Mouse (Mus musculus) myocyte (in vitro differentiated cells): ENCODE data around the gene Cacna1s. TPM values are rescaled to one million over a fixed set of nuclear protein-coding genes. Genes with fewer than 3 reads are reported as not detected.

Experiments used
- H3K27me3 ChIP-seq: one replicate; pipeline ENCODE4 v1.6.1; 2011; ENCODE audit not compliant: control insufficient read depth, insufficient read depth, insufficient read length
- H3K36me3 ChIP-seq: one replicate; pipeline ENCODE4 v1.6.1; 2011; ENCODE audit not compliant: control insufficient read depth, insufficient read depth
- H3K4me2 ChIP-seq: one replicate; pipeline ENCODE4 v1.6.1; 2011; ENCODE audit warnings: low read depth, control low read depth
- H3K4me3 ChIP-seq: one replicate; pipeline ENCODE4 v1.5.1; 2011; ENCODE audit warnings: mild to moderate bottlenecking, control low read depth, moderate library complexity
- H3K79me2 ChIP-seq: one replicate; pipeline ENCODE4 v1.6.1; 2011; ENCODE audit not compliant: control insufficient read depth, insufficient read depth
- H3ac ChIP-seq: one replicate; pipeline ENCODE4 v1.6.1; 2011; ENCODE audit not compliant: control insufficient read depth, insufficient read length
- CEBPB ChIP-seq: IDR thresholded peaks from 2 replicates; pipeline ENCODE4 v1.6.1; 2011; ENCODE audit warnings: mild to moderate bottlenecking, moderate library complexity; ENCODE audit not compliant: poor library complexity, insufficient read depth, severe bottlenecking
- E2F4 ChIP-seq: IDR thresholded peaks from one replicate; pipeline ENCODE4 v1.6.1; 2011; ENCODE audit warnings: mild to moderate bottlenecking, control low read depth, moderate library complexity; ENCODE audit not compliant: insufficient read depth
- MAX ChIP-seq: IDR thresholded peaks from one replicate; pipeline ENCODE4 v1.6.1; 2011; ENCODE audit warnings: low read depth, mild to moderate bottlenecking, control low read depth
- MYOD1 ChIP-seq, 3 experiments: IDR thresholded peaks; one replicate each; pipeline ENCODE4 v1.6.1; 2011; ENCODE audit warnings: control low read depth in 2 of 3, low read depth in 2 of 3, mild to moderate bottlenecking in 2 of 3, moderate library complexity in 1 of 3; ENCODE audit not compliant: insufficient read length in 2 of 3, control insufficient read depth in 1 of 3
- MYOG ChIP-seq, 3 experiments: IDR thresholded peaks; one replicate each; pipeline ENCODE4 v1.6.1; 2011; ENCODE audit warnings: control low read depth in 2 of 3, low read depth in 2 of 3, mild to moderate bottlenecking in 2 of 3; ENCODE audit not compliant: insufficient read length in 2 of 3, control insufficient read depth in 1 of 3, insufficient read depth in 1 of 3
- POLR2A ChIP-seq: IDR thresholded peaks from one replicate; pipeline ENCODE4 v1.6.1; 2011; ENCODE audit warnings: low read depth, mild to moderate bottlenecking, control low read depth, moderate library complexity; ENCODE audit not compliant: insufficient read length
- POLR2AphosphoS2 ChIP-seq: IDR thresholded peaks from one replicate; pipeline ENCODE4 v1.6.1; 2011; ENCODE audit warnings: low read depth, control low read depth; ENCODE audit not compliant: insufficient read length
- REST ChIP-seq: IDR thresholded peaks from one replicate; pipeline ENCODE4 v1.6.1; 2011; ENCODE audit warnings: mild to moderate bottlenecking, control low read depth, moderate library complexity; ENCODE audit not compliant: insufficient read depth, insufficient read length
- SRF ChIP-seq: IDR thresholded peaks from one replicate; pipeline ENCODE4 v1.6.1; 2011; ENCODE audit warnings: low read depth; ENCODE audit not compliant: control insufficient read depth, insufficient read length
- TCF12 ChIP-seq: IDR thresholded peaks from one replicate; pipeline ENCODE4 v1.6.1; 2011; ENCODE audit warnings: mild to moderate bottlenecking, control low read depth; ENCODE audit not compliant: poor library complexity, insufficient read depth, severe bottlenecking
- TCF3 ChIP-seq: IDR thresholded peaks from one replicate; pipeline ENCODE4 v1.6.1; 2011; ENCODE audit warnings: low read depth, control low read depth; ENCODE audit not compliant: insufficient read length
- USF1 ChIP-seq: IDR thresholded peaks from one replicate; pipeline ENCODE4 v1.6.1; 2011; ENCODE audit warnings: low read depth, mild to moderate bottlenecking, control low read depth, moderate library complexity
- polyA plus RNA-seq: library from polyadenylated mRNA; unstranded; fragments of >200 nt; fragmentation: generic; extraction: Trizol; gene quantifications from one replicate; pipeline ENCODE4 v1.2.1, GENCODE M21; 2012; ENCODE audit warnings: missing spikeins

Cacna1s gene
- polyA plus RNA-seq, 1 experiment = 177 TPM

DNA sequence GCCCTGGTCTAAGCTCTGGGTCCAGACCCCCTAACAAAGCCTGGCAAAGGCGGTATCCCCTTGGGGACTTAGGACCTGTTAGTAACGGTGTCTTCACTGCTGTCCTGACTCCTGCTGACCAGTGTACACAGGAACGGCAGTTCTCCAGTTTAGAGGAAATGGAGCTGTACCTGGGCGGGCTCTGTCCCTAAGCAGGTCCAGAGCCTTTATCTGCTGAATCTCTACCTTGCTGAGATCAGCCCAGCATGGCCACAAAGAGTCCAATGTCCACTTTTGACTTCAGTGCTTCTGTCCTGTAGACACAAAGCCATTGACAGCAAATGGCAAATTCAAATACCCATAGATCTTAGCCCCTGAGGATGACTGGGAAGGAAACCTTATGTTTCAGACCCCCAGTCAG is 104.4 kb downstream of the Cacna1s start:
- no peak overlapping the region for H3ac ChIP-seq
- H3K79me2 ChIP-seq = no peaks in the 10 kb centered on the region
- no peak overlapping the region for H3K4me3 ChIP-seq
- H3K36me3 ChIP-seq = peaks cover 21% of the 10 kb centered on the region
- no peak overlapping the region for H3K4me2 ChIP-seq
- H3K27me3 ChIP-seq = no peaks in the 10 kb centered on the region
- TF ChIP-seq MAX (no peak), POLR2AphosphoS2 (no peak)

DNA sequence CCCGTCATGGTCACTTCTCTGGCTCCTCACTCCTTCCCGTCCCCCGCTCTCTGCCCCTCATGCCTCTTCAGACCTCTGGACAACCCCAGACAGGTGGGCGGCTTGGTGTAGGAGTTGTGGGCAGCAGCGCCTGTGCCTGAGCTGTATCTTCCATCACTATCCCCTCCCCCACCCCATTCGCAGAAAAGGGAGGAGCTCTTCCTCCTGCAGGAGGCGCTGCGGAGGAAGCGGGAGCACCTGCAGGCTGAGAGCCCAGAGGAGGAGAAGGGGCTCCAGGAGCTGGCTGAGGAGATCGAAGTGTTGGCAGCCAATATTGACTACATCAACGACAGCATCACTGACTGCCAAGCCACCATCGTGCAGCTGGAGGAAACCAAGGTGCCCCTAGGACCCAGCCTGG is 107.3 kb downstream of the Cacna1s start:
- no peak overlapping the region for H3K4me2 ChIP-seq
- H3K36me3 ChIP-seq = peaks cover 27% of the 10 kb centered on the region
- TF ChIP-seq CEBPB (no peak), MAX (no peak), MYOG (IDR thresholded peaks at IDR 0.05; ENCODE audit: control insufficient read depth in 1 of 3, insufficient read depth in 1 of 3, insufficient read length in 2 of 3, low read depth in 2 of 3) (no peak), SRF (no peak), POLR2AphosphoS2 (no peak), E2F4 (no peak), MYOD1 (IDR thresholded peaks at IDR 0.05; ENCODE audit: control insufficient read depth in 1 of 3, insufficient read length in 2 of 3, low read depth in 2 of 3) (no peak), USF1 (no peak), REST (no peak), POLR2A (no peak), TCF12 (no peak), TCF3 (no peak)
- no peak overlapping the region for H3K4me3 ChIP-seq
- H3K79me2 ChIP-seq = no peaks in the 10 kb centered on the region
- no peaks in the 10 kb centered on the region for H3K27me3 ChIP-seq
- H3ac ChIP-seq = no peak overlapping the region

DNA sequence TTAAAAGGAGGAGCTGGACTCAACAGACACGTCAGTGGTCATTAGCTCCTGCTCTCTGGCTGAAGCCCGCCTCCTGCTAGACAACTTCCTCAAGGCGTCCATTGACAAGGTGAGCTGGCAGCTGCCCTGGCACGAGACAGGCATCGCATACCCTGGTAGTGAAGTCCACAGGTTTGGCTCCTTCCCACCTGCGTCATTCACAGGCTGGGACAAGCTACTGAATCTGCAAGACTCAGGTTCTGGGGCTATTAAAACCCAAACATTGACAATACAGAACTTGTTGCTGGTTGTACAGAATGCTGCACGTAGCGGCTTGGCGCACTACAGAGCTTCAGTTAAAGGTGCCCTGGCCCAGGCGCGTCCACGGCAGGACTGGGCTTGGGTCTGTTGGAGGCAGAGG is 107.7 kb downstream of the Cacna1s start:
- TF ChIP-seq USF1 (no peak), E2F4 (no peak), CEBPB (no peak), TCF12 (no peak), MAX (no peak), SRF (no peak), POLR2AphosphoS2 (no peak), TCF3 (no peak), REST (no peak), POLR2A (no peak)
- Histone ChIP-seq H3K4me2 (no peak overlapping the region), H3K4me3 (no peak overlapping the region), H3ac (no peak overlapping the region), H3K36me3 (peaks cover 27% of the 10 kb centered on the region), H3K79me2 (no peaks in the 10 kb centered on the region), H3K27me3 (no peaks in the 10 kb centered on the region)

DNA sequence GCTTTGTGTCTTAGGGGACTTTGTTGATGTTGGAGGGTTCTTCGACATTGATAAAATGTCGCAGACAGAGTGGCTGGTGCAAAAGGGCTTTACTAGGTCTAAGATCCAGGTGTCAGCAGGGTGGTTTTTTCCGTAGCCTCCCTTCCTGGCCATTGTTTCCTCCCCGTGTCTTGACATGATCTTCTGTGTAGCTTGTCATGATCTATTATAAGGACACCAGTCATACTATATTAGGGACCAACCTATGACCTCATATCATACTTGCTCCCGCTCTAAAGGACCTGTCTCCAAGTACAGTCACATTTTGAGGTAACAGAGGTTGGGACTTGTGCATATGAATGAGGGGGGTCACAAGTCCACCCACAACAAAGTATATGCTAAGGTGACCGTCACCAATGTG is 108.4 kb downstream of the Cacna1s start:
- no peak overlapping the region for H3ac ChIP-seq
- peaks cover 25% of the 10 kb centered on the region for H3K36me3 ChIP-seq
- H3K27me3 ChIP-seq = no peaks in the 10 kb centered on the region
- no peaks in the 10 kb centered on the region for H3K79me2 ChIP-seq
- H3K4me2 ChIP-seq = no peak overlapping the region
- no peak overlapping the region for H3K4me3 ChIP-seq
- TF ChIP-seq MYOG (IDR thresholded peaks at IDR 0.05; ENCODE audit: control insufficient read depth in 1 of 3, insufficient read depth in 1 of 3, insufficient read length in 2 of 3, low read depth in 2 of 3) (no peak), TCF3 (no peak), REST (no peak), SRF (no peak), POLR2A (no peak), CEBPB (no peak), USF1 (no peak), MYOD1 (IDR thresholded peaks at IDR 0.05; ENCODE audit: control insufficient read depth in 1 of 3, insufficient read length in 2 of 3, low read depth in 2 of 3) (no peak), POLR2AphosphoS2 (no peak), TCF12 (no peak), MAX (no peak), E2F4 (no peak)

DNA sequence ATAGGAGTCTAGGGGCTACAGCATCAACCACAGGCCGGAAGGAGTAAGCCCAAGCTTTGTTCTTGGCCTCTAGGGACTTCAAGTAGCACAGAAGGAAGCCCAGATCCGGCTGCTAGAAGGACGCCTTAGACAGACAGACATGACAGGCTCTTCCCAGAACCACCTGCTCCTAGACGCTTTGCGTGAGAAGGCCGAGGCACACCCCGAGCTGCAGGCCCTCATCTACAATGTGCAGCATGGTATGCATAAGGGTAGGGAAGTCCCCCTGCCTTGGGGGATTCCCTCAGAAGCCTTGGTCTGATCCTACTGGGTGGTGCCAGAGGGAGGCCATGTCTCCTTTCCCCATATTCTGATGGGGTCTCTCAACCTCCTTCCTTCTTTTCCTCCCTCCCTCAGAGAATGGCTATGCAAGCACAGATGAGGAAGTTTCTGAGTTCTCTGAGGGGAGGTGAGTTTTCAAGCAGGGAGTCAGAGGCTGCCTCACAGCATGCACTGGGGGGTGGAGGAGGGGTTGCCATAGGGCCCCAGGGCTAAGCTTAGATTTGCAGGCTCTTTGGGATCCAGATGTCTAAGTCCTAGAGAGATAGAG is 108.9 kb downstream of the Cacna1s start:
- H3K4me3 ChIP-seq = no peak overlapping the region
- TF ChIP-seq TCF3 (no peak), MYOG (IDR thresholded peaks at IDR 0.05; ENCODE audit: control insufficient read depth in 1 of 3, insufficient read depth in 1 of 3, insufficient read length in 2 of 3, low read depth in 2 of 3) (no peak), TCF12 (no peak), REST (no peak), POLR2AphosphoS2 (no peak), SRF (no peak), E2F4 (no peak), MAX (no peak)
- no peaks in the 10 kb centered on the region for H3K79me2 ChIP-seq
- H3K27me3 ChIP-seq = no peaks in the 10 kb centered on the region
- H3K4me2 ChIP-seq = no peak overlapping the region
- peaks cover 21% of the 10 kb centered on the region for H3K36me3 ChIP-seq
- no peak overlapping the region for H3ac ChIP-seq
